Mouse (Mus musculus) midbrain, embryonic 12.5 days (tissue): ENCODE data around the gene Rhof. TPM values are rescaled to one million over a fixed set of nuclear protein-coding genes. Genes with fewer than 3 reads are reported as not detected.

ENCODE experiments used
- ATAC-seq: fragments of 200-750 bp; cut with Nextera tagmentation; 2 replicates; pipeline ENCODE4 v1.8.0; 2017; ENCODE audit warnings: low read depth, moderate TSS enrichment, moderate library complexity; ENCODE audit not compliant: low FRiP score
- H3K27ac ChIP-seq: fragments of 300-500 bp; sonication (generic); replicated peaks from 2 replicates; pipeline ENCODE4 v1.5.1; 2016; ENCODE audit warnings: mild to moderate bottlenecking
- H3K27me3 ChIP-seq: fragments of 300-500 bp; sonication (generic); 2 replicates; pipeline ENCODE4 v1.6.1; 2016; ENCODE audit warnings: mild to moderate bottlenecking
- H3K36me3 ChIP-seq: fragments of 300-500 bp; sonication (generic); 2 replicates; pipeline ENCODE4 v1.6.1; 2016
- H3K4me1 ChIP-seq: fragments of 300-500 bp; sonication (generic); 2 replicates; pipeline ENCODE4 v1.6.1; 2016
- H3K4me2 ChIP-seq: fragments of 300-500 bp; sonication (generic); replicated peaks from 2 replicates; pipeline ENCODE4 v1.6.1; 2016; ENCODE audit warnings: mild to moderate bottlenecking, moderate library complexity
- H3K4me3 ChIP-seq: fragments of 300-500 bp; sonication (generic); 2 replicates; pipeline ENCODE4 v1.5.1; 2016; ENCODE audit warnings: mild to moderate bottlenecking
- H3K9ac ChIP-seq: fragments of 300-500 bp; sonication (generic); replicated peaks from 2 replicates; pipeline ENCODE4 v1.6.1; 2016; ENCODE audit warnings: mild to moderate bottlenecking, moderate library complexity
- H3K9me3 ChIP-seq: fragments of 300-500 bp; sonication (generic); 2 replicates; pipeline ENCODE4 v1.6.1; 2016; ENCODE audit warnings: mild to moderate bottlenecking
- WGBS: fragments of 180-500 bp; shearing (Covaris S2); methylation state at CpG from one replicate; pipeline ENCODE4 v1.1.7; 2016; 5-methylcytosine and 5-hydroxymethylcytosine counted together
- polyA plus RNA-seq: library from polyadenylated mRNA; unstranded; fragments of >200 nt; fragmentation: Nextera tagmentation; extraction: Ambion mirVana; gene quantifications from 2 replicates; pipeline ENCODE4 v1.2.1, GENCODE M21; 2016

The Rhof gene
- polyA plus RNA-seq, 1 experiment from 2014 or later = 2.4 TPM

GRCm38 (mm10) chr5:123090560-123091306 lies 41.8 kb downstream of the Rhof start:
- no peak for ATAC-seq
- Histone ChIP-seq H3K9ac (no peak overlapping the region), H3K4me2 (no peak overlapping the region), H3K27me3 (no peaks in the 10 kb centered on the region), H3K4me1 (no peaks in the 10 kb centered on the region), H3K36me3 (no peaks in the 10 kb centered on the region), H3K4me3 (no peak overlapping the region), H3K27ac (no peak overlapping the region), H3K9me3 (no peaks in the 10 kb centered on the region)
- WGBS = 86% methylated on average over 10 of the region's 10 CpGs

- Histone ChIP-seq H3K4me2 (no peak overlapping the region), H3K9me3 (no peaks in the 10 kb centered on the region), H3K4me3 (no peak overlapping the region), H3K27ac (no peak overlapping the region), H3K4me1 (no peaks in the 10 kb centered on the region), H3K9ac (no peak overlapping the region), H3K36me3 (no peaks in the 10 kb centered on the region), H3K27me3 (no peaks in the 10 kb centered on the region)
- no peak for ATAC-seq
- 88% methylated on average over 4 of the region's 4 CpGs for WGBS
Measured at GRCm38 (mm10) chr5:123088784-123089183, 43.7 kb downstream of the Rhof start.

GRCm38 (mm10) chr5:123086501-123086900 lies 46.0 kb downstream of the Rhof start:
- Histone ChIP-seq H3K9me3 (no peaks in the 10 kb centered on the region), H3K27ac (no peak overlapping the region), H3K9ac (no peak overlapping the region), H3K27me3 (no peaks in the 10 kb centered on the region), H3K4me1 (no peaks in the 10 kb centered on the region), H3K36me3 (no peaks in the 10 kb centered on the region), H3K4me2 (no peak overlapping the region), H3K4me3 (no peak overlapping the region)
- 89% methylated on average over 2 of the region's 2 CpGs for WGBS
- no peak for ATAC-seq

GRCm38 (mm10) chr5:123083340-123084050 lies 49.0 kb downstream of the Rhof start:
- H3K9ac ChIP-seq = no peak overlapping the region
- ATAC-seq = no peak
- no peak overlapping the region for H3K4me2 ChIP-seq
- no peak overlapping the region for H3K27ac ChIP-seq
- H3K36me3 ChIP-seq = no peaks in the 10 kb centered on the region
- H3K27me3 ChIP-seq = no peaks in the 10 kb centered on the region
- H3K4me3 ChIP-seq = no peak overlapping the region
- H3K9me3 ChIP-seq = no peaks in the 10 kb centered on the region
- peaks cover 2% of the 10 kb centered on the region; the same call in 1 of the 2 replicates for H3K4me1 ChIP-seq
- WGBS = 87% methylated on average over 13 of the region's 13 CpGs

GRCm38 (mm10) chr5:123080510-123080909 lies 52.0 kb downstream of the Rhof start:
- no peak for ATAC-seq
- Histone ChIP-seq H3K9ac (no peak overlapping the region), H3K4me1 (peaks cover 20% of the 10 kb centered on the region), H3K27ac (no peak overlapping the region), H3K4me3 (no peak overlapping the region), H3K9me3 (no peaks in the 10 kb centered on the region), H3K36me3 (no peaks in the 10 kb centered on the region), H3K27me3 (peaks cover 11% of the 10 kb centered on the region; the same call in 1 of the 2 replicates), H3K4me2 (no peak overlapping the region)
- 95% methylated on average over 12 of the region's 13 CpGs for WGBS

GRCm38 (mm10) chr5:123080041-123080440 lies 52.5 kb downstream of the Rhof start:
- Histone ChIP-seq H3K4me1 (peaks cover 23% of the 10 kb centered on the region), H3K27ac (no peak overlapping the region), H3K27me3 (peaks cover 11% of the 10 kb centered on the region; the same call in 1 of the 2 replicates), H3K4me2 (no peak overlapping the region), H3K4me3 (no peak overlapping the region), H3K9me3 (no peaks in the 10 kb centered on the region), H3K9ac (no peak overlapping the region), H3K36me3 (no peaks in the 10 kb centered on the region)
- no peak for ATAC-seq
- 89% methylated on average over 8 of the region's 8 CpGs for WGBS

GRCm38 (mm10) chr5:123079568-123079967 lies 52.9 kb downstream of the Rhof start:
- no peaks in the 10 kb centered on the region for H3K9me3 ChIP-seq
- H3K27me3 ChIP-seq = peaks cover 11% of the 10 kb centered on the region; the same call in 1 of the 2 replicates
- H3K4me3 ChIP-seq = no peak overlapping the region
- WGBS = 85% methylated on average over 1 of the region's 1 CpGs
- no peak for ATAC-seq
- H3K9ac ChIP-seq = no peak overlapping the region
- no peaks in the 10 kb centered on the region for H3K36me3 ChIP-seq
- H3K4me2 ChIP-seq = no peak overlapping the region
- H3K27ac ChIP-seq = no peak overlapping the region
- peaks cover 23% of the 10 kb centered on the region for H3K4me1 ChIP-seq

- 5% methylated on average over 34 of the region's 35 CpGs for WGBS
- Histone ChIP-seq H3K9me3 (no peaks in the 10 kb centered on the region), H3K4me1 (peaks cover 23% of the 10 kb centered on the region), H3K36me3 (no peaks in the 10 kb centered on the region), H3K4me2 (peak overlapping the region; percentile 97), H3K27me3 (peaks cover 11% of the 10 kb centered on the region; the same call in 1 of the 2 replicates), H3K27ac (peak overlapping the region; percentile 57), H3K9ac (peak overlapping the region; percentile 73), H3K4me3 (peak overlapping the region; percentile 71)
- peak; percentile 83 for ATAC-seq
Measured at GRCm38 (mm10) chr5:123076419-123077281, 55.8 kb downstream of the Rhof start.

- 7% methylated on average over 45 of the region's 45 CpGs for WGBS
- ATAC-seq = peak; percentile 95
- H3K4me2 ChIP-seq = peak overlapping the region; percentile 97
- peaks cover 23% of the 10 kb centered on the region for H3K4me1 ChIP-seq
- peak overlapping the region; percentile 71 for H3K4me3 ChIP-seq
- no peaks in the 10 kb centered on the region for H3K36me3 ChIP-seq
- no peaks in the 10 kb centered on the region for H3K9me3 ChIP-seq
- H3K27ac ChIP-seq = peak overlapping the region; percentile 57
- peak overlapping the region; percentile 73 for H3K9ac ChIP-seq
- H3K27me3 ChIP-seq = peaks cover 11% of the 10 kb centered on the region; the same call in 1 of the 2 replicates
Measured at GRCm38 (mm10) chr5:123075576-123076418, 56.7 kb downstream of the Rhof start.

GRCm38 (mm10) chr5:123068714-123069113 lies 63.8 kb downstream of the Rhof start:
- Histone ChIP-seq H3K4me2 (no peak overlapping the region), H3K36me3 (no peaks in the 10 kb centered on the region), H3K9ac (no peak overlapping the region), H3K9me3 (peaks cover 3% of the 10 kb centered on the region; the same call in 1 of the 2 replicates), H3K27me3 (no peaks in the 10 kb centered on the region), H3K4me3 (no peak overlapping the region), H3K27ac (no peak overlapping the region), H3K4me1 (no peaks in the 10 kb centered on the region)
- no peak for ATAC-seq
- 94% methylated on average over 2 of the region's 2 CpGs for whole genome bisulfite sequencing

- no peak within 1 kb of the TSS for H3K9ac ChIP-seq
- no peaks in the 10 kb centered on the region for H3K36me3 ChIP-seq
- WGBS = 83% methylated on average over 12 of the region's 12 CpGs
- H3K9me3 ChIP-seq = peaks cover 3% of the 10 kb centered on the region; the same call in 1 of the 2 replicates
- no peak within 1 kb of the TSS for H3K4me2 ChIP-seq
- no peaks in the 10 kb centered on the region for H3K27me3 ChIP-seq
- H3K4me3 ChIP-seq = no peak within 1 kb of the TSS
- no peak for ATAC-seq
- no peaks in the 10 kb centered on the region for H3K4me1 ChIP-seq
- H3K27ac ChIP-seq = no peak within 1 kb of the TSS
Measured at GRCm38 (mm10) chr5:123068115-123068514, 64.4 kb downstream of the Rhof start, which contains the start of gene Tmem120b. TSS of gene Tmem120b (plus strand) at chr5:123068415.
